ENCODE assay signal across 1 mouse cellular context in genomic region chrX:107816726-107817125, GRCm38 (mm10).
TF ChIP-seq lines count a peak whose summit lies in the region.

No protein-coding gene starts in this region.

TF ChIP-seq in CH12.LX, 34 proteins besides CTCF, POLR2A, EP300 and RAD21 (continued from another document):
- TF ChIP-seq ZNF384 (IDR thresholded peaks at IDR 0.05; ENCODE audit: low read depth, low read length) (no peak), HCFC1 (IDR thresholded peaks at IDR 0.05; ENCODE audit: low read depth, low read length) (no peak)
